Mouse (Mus musculus) MEL (cell line): ENCODE data around the gene Trnau1ap.

Source experiments
- BHLHE40 ChIP-seq: IDR thresholded peaks from 2 replicates; pipeline ENCODE4 v1.6.1; 2012; ENCODE audit warnings: low read depth, mild to moderate bottlenecking, inconsistent platforms, low read length, improper control_type of control experiment, borderline replicate concordance
- CHD2 ChIP-seq: IDR thresholded peaks from 2 replicates; pipeline ENCODE4 v1.6.1; 2011; ENCODE audit warnings: low read length, improper control_type of control experiment
- CTCF ChIP-seq, 3 experiments: IDR thresholded peaks in 2 of 3; conservative IDR thresholded peaks in 1 of 3; 2 replicates each; pipeline ENCODE4 v1.5.1; 2011 to 2012; ENCODE audit warnings: low read length in 3 of 3, low read depth in 2 of 3, mild to moderate bottlenecking in 2 of 3, improper control_type of control experiment in 1 of 3, inconsistent platforms in 1 of 3, mixed read lengths in 1 of 3, moderate library complexity in 1 of 3; ENCODE audit not compliant: control insufficient read depth in 1 of 3, insufficient read depth in 1 of 3, poor library complexity in 1 of 3, severe bottlenecking in 1 of 3
- ELF1 ChIP-seq: IDR thresholded peaks from 2 replicates; pipeline ENCODE4 v1.6.1; 2014; ENCODE audit warnings: low read depth, mild to moderate bottlenecking, inconsistent platforms, low read length, improper control_type of control experiment, moderate library complexity
- EP300 ChIP-seq, 2 experiments: IDR thresholded peaks; 2 replicates each; pipeline ENCODE4 v1.6.1; 2011; ENCODE audit warnings: improper control_type of control experiment in 2 of 2, low read length in 2 of 2, low read depth in 1 of 2, mild to moderate bottlenecking in 1 of 2
- GATA1 ChIP-seq: IDR thresholded peaks from 2 replicates; pipeline ENCODE4 v1.6.1; 2011; ENCODE audit warnings: low read depth, low read length, improper control_type of control experiment
- MAZ ChIP-seq: IDR thresholded peaks from 2 replicates; pipeline ENCODE4 v1.6.1; 2012; ENCODE audit warnings: low read depth, mild to moderate bottlenecking, inconsistent platforms, low read length, improper control_type of control experiment
- NELFE ChIP-seq: IDR thresholded peaks from 2 replicates; pipeline ENCODE4 v1.6.1; 2011; ENCODE audit warnings: low read depth, low read length, improper control_type of control experiment
- NRF1 ChIP-seq: IDR thresholded peaks from 2 replicates; pipeline ENCODE4 v1.6.1; 2014; ENCODE audit warnings: low read depth, mild to moderate bottlenecking, inconsistent platforms, low read length, improper control_type of control experiment, moderate library complexity; ENCODE audit not compliant: poor library complexity, insufficient read depth, severe bottlenecking
- POLR2A ChIP-seq, 2 experiments: IDR thresholded peaks; 2 replicates each; pipeline ENCODE4 v1.6.1; 2011 to 2012; ENCODE audit warnings: low read length in 2 of 2, mild to moderate bottlenecking in 2 of 2, control low read depth in 1 of 2, improper control_type of control experiment in 1 of 2, low read depth in 1 of 2, moderate library complexity in 1 of 2; ENCODE audit not compliant: control insufficient read depth in 1 of 2, insufficient read depth in 1 of 2, poor library complexity in 1 of 2
- POLR2AphosphoS2 ChIP-seq: IDR thresholded peaks from 2 replicates; pipeline ENCODE4 v1.6.1; 2011; ENCODE audit warnings: low read length, improper control_type of control experiment
- RCOR1 ChIP-seq: IDR thresholded peaks from 2 replicates; pipeline ENCODE4 v1.6.1; 2012; ENCODE audit warnings: low read depth, mild to moderate bottlenecking, inconsistent platforms, low read length, improper control_type of control experiment
- ZC3H11A ChIP-seq: IDR thresholded peaks from 2 replicates; pipeline ENCODE4 v1.6.1; 2012; ENCODE audit warnings: low read depth, mild to moderate bottlenecking, inconsistent platforms, low read length, improper control_type of control experiment

- TF ChIP-seq POLR2AphosphoS2 = no peak
- no peak for TF ChIP-seq BHLHE40
- no peak for TF ChIP-seq POLR2A (IDR thresholded peaks at IDR 0.05; ENCODE audit: control insufficient read depth in 1 of 2, insufficient read depth in 1 of 2, low read depth in 1 of 2, low read length in 2 of 2, poor library complexity in 1 of 2)
- TF ChIP-seq MAZ = no peak
- no peak for TF ChIP-seq ZC3H11A
- TF ChIP-seq CTCF (IDR thresholded peaks at IDR 0.05 in 2 of 3, conservative IDR thresholded peaks at IDR 0.05 in 1 of 3; ENCODE audit: control insufficient read depth in 1 of 3, insufficient read depth in 1 of 3, low read depth in 2 of 3, low read length in 3 of 3, poor library complexity in 1 of 3, severe bottlenecking in 1 of 3) = no peak
- TF ChIP-seq CHD2 = no peak
- no peak for TF ChIP-seq EP300 (IDR thresholded peaks at IDR 0.05; ENCODE audit: low read depth in 1 of 2, low read length in 2 of 2)
- TF ChIP-seq NRF1 = no peak
- TF ChIP-seq NELFE = no peak
- TF ChIP-seq GATA1 = no peak
- no peak for TF ChIP-seq ELF1
- no peak for TF ChIP-seq RCOR1
Observed at GRCm38 (mm10) chr4:132350854-132351253, 21.5 kb upstream of the Trnau1ap start.
